Mouse (Mus musculus) ES-CJ7 (cell line): ENCODE data around the gene Olfr1320.
"Not testable (repeated sequence)": the region's sequence is repeated elsewhere in the genome, so short reads cannot be mapped to it uniquely, and the experiment has no call there.

Experiments used
- DNase-seq: peaks from one replicate; pipeline ENCODE4 v3.0.0; 2011; ENCODE audit warnings: low read depth, low spot score

Olfr1320 gene

DNA sequence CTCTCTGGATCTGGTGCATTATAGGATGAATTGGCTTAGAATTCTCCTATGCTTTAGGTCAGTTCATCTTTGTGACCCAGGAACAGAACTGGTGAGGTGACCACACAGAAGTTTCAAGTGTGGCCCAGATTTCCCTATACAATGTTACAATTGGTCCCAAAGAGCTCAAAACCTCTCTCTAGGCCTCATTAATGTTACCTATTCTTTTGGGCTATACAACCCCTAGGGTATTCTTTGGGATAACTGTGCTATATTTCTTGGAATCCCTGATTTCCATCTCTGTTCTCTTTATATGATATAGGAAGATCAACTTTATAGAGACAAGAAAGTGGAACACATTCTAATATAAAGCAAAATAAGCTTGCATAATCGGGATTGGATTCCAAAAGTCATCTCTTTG is at the start of gene Olfr1320:
Olfr1320 (plus strand) TSS at position 301 of the 400 bp plus-strand sequence.
- DNase-seq, result no peak

GRCm38 (mm10) chrX:49627566-49627965 is 44.6 kb upstream of the Olfr1320 start:
- no peak for DNase-seq

- no peak for DNase-seq
These were observed 40.9 kb upstream of the Olfr1320 start for GRCm38 (mm10) chrX:49631195-49631594.

DNA sequence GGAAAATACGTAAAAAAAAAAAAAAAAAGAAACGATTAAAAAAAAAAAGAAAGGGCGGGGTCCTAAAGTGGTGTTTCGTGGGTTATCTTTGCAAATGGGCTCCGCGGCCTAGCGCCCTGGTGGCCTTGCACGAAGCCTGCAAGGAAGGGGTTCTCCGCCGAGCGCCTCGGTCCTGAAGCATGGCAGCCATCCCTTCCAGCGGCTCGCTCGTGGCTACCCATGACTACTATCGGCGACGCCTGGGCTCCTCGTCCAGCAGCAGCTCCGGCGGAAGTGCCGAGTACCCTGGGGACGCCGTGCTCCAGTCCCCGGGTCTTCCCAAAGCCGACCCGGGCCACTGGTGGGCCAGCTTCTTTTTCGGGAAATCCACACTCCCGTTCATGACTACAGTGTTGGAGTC is 11.4 kb upstream of the Olfr1320 start:
- DNase-seq, result not testable (repeated sequence)
